Mouse (Mus musculus): ENCODE measurements around the gene Ptprg.
"Not testable (repeated sequence)": the region's sequence is repeated elsewhere in the genome, so short reads cannot be mapped to it uniquely, and the experiment has no call there.

Ptprg gene

DNA sequence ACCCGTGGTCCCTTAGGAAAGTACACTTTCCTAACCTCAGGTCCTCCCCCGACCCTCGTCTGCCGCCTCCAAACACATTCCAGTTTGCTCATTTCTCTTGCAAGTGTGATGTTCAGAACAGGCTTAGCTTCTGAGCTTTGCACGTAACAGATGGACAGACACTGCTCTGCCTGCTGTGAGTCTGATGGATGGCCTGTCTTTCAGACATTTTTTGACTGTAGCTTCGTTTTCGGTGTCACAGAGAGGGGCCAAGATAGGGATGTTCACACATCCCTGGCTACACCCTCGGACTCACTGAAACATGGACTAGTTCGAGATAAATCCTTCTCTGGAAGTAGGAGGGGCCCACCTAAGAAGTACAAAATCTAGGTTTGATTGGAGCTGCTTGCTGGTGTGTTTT is 339.3 kb downstream of the Ptprg start:
- peak; percentile 12 to 27 for DNase-seq

DNA sequence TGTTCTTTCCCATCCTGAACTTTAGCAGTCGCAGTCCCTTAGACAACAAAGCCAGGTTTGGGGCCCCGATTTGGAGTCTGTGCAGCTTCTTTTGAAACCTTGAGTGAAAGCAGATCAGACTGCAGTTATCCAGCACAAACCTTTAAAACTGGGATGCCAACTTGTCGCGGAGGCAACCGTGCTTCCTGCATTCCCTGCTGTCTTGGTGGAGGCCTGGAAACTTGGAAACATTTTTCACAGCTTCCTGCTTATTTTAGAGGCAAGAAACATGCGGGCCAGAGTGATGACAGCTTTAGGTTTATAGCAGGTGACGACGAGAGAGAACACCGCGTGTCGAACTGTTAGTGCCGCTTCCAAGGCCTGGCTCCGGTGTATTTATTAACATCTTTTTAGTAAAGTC is 342.2 kb downstream of the Ptprg start:
- DNase-seq, result no peak

DNA sequence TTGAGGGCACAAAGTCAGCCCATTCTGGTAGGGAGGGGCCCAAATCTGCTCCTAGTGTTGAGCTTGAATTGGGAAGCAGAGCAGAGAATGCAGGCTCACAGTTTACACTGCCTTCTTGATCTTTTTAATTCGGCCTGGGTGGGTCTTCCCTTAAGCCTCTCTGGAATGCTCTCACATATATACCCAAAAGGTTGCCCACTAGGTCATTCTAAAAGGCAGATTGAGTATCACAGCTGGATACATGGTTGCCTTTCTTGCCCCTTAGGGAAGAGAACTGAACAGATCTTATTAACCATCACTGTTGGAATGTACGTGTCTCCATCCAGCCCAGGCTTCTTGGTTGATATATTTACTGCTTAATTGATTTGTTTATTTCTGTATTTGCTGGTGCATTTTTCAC is 349.5 kb downstream of the Ptprg start:
- DNase-seq, result no peak

DNA sequence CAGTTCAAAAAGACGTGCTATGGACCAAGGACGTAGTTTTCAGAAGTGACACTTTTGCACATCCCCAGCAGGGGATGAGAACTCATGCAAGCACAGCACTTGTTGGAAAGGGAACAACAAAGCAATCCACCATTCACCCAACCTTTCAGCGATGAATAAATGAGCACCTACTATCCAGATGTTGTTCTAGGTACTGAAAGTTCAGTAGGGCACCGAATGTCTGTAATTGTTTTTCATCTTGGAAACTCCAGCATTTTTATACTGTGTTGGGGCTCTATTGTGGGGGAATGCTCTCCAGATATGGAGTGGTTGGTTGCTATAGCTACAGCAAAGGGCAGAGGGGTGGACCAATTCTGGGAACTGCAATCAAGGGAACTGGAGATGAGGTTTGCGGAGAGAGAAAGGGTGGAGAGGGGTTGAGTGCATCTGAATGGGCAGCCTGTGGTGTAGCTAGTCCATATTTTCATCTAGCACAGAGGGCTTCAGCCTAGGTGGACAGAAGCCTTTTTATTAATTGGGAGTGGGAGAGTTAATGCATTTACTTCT is 352.9 kb downstream of the Ptprg start:
- DNase-seq, result no peak

DNA sequence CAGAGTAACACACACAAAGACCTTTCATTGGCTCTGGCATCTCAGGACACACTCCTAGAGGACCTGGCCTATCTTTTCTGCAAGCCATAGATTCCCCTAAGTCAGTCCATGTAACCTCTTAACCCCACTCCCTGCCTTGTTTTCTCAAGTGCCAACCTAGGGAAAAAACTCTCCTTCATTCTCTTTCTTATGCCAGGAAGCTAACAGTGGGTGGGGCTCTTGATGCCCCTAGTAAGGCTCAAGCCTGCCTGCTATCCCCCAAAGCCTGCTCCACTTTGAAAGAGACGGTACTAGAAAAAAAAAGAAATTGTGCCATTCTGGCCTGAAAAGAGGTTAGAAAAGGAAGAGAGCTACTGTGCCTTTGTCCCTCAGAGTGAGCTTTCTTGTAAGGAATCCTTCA is 358.9 kb downstream of the Ptprg start:
- DNase-seq, result no peak

DNA sequence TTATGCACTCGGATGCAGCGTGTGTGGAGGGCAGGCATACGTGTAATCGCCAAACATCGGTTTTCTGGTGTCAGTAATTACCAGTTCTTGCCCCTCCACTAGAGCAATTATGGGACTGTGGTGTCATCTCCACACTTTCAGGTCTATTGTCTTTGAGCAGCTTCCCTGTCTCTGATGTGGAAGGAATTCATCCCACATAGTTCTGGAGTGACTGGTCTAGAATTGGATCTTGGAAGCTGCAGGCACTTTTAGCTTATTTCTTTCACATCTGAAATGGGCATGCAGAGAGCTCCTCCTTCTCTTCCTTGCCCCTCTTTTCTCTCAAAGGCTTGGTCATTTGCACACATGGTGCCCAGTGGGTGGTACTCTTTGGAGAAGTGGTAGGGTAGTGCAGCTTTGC is 363.9 kb downstream of the Ptprg start:
- no peak for DNase-seq

DNA sequence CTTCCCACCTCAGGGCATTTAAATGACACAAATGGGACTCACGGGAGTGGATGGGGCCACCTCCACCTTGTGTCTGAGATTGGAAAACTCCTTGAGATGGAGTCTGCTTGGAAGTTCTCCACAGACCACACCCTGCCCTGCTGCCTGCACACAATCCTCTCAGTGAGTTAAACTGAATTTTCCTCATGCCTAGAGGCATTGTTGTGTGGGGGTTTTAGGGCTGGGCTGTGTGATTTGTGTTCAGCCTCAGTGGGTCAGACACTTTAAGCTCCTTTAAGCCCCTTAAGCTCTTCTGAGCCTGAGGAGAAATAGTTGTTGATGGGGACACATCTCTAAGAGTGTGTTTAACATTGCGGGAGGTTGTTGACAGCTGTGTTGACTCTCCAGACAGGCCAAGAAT is 375.2 kb downstream of the Ptprg start:
- no peak for DNase-seq

DNA sequence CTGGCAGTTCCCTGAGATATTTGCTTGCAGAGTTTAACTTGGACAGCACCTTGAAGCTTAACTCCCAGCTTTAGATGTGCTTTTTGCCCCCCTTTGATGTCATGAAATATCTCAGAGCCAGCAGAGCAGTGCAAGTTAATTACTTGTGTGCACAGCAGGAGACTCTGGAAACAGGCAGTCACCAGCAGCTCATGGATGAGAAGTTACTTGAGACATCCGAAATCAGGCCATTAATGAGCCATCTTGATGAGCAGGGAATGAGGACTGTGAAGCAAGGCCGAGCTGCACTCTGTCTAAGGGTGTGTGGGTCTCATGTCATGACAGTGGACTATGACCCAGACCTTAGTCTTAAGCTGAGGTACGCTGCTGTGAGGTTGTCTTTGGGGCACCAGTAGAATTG is 379.2 kb downstream of the Ptprg start:
- DNase-seq, result no peak

DNA sequence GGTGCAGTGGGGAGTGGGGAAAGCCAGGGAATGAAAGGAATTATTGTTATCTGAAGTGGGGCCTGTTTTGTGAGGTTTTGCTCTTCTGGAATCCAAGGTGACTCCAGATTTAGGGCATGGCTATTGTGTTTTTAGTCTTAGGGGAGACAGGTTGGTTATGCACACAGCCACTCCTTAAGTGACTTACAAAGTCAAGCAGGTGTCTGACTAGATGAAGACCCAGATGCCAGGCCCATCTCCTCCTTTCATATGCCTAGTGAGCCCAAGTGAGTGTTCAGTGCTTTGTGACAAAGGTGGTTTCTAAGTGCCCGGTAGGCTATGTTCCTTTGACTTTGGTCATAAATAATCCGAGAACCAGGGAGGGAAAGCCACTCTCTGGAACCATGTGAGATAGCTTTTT is 381.2 kb downstream of the Ptprg start:
- DNase-seq, result no peak

DNA sequence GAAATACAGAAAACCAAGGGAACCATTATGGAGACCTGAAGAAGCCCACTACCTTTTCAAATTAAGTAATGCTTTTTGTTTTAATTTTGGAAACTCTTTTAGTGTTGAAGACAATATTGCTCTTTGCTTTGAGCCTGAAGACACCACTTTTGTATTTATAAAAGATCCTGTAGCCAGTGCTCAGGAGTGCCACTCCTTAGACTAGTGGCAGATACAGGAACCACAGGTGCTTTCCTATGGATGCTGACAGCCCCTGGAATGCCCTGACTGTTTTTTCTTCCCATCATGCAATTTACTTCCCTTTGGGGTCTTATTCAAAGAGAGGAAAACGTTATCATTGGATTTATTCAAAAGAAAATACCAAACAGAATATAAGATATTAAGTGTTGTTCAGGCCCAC is 381.9 kb downstream of the Ptprg start:
- DNase-seq, result peak in 1 of 2 experiments; percentile 20

DNA sequence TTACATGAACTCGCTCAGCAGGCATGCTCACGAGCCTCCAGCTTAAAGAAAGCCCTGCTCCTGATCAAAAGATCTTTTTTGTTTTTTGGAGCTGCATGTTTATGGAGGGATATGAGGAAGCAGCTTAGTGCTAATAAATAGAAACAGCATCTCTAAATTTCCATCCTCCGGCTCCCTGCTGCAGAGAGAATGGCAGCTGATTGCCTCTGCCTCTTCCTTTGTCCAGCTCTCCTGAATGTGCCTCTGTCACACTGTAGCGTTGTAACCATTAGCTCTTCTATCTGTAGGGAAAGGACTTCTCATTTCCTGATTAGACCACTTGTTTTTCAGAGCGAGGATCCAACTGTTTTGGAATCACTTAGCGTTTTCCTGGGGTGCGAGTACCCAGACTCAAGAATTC is 382.4 kb downstream of the Ptprg start:
- DNase-seq, result no peak

DNA sequence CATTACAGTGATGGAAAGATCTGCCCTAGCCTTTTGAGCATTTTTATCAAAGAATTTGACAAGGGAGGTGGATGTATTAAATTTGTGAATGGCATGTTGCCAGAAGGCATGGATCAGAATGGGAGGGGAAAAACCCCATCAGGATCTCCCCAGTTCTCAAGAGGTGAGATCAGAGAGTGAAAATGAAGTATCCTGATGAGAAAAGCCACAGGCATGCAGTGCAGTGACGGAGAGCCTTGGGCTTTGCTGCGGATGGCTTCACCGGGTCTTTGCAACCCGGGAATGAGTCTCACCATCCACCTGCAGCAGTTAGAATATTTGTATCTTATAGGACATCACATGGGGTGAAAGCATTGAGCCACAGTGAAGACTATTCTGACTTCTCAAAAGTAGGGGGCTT is 385.6 kb downstream of the Ptprg start:
- DNase-seq, result no peak

DNA sequence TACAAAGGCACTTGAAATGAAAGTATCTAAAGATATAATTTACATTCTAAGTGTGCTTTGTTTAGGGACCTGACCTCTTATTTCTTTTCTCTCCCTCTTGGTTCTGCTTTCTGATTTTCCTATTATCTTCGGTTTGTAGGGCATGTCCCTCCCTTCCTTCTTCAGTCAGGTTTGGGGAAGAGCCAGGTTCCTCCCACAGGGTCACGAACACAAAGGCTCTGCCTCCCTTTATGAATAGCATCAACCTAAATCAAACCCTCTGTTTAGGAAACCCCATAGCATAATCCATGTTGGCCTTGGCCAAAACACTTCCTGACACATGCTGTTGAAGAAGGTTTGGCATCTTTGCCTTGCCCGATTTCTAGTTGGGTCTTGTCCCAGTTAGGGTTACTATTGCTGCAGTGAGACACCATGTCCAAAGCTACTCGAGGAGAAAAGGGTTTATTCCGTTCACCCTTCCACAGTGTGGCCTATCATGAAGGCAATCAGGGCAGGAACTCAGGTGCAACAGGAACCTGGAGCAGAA is 388.7 kb downstream of the Ptprg start:
- peak in 1 of 2 experiments; percentile 9 for DNase-seq

DNA sequence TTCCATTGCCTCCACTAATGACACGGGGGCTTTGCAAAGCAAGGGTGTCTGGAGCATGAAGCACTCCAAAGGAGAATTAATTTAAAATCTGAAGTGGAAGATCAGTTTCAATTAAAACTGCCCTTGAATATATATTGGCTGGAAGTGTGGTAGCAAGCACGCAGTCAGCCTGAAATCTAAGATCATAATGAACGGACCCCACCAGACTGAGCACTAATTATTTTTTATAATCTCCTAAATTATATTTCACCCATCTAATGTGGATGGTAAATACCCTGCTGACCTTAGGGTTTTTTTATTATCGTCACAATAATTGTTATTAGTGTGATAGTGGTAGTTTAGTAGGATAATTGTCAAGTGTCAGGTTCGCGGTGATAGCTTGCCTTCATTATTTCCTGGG is 397.0 kb downstream of the Ptprg start:
- DNase-seq, result no peak

DNA sequence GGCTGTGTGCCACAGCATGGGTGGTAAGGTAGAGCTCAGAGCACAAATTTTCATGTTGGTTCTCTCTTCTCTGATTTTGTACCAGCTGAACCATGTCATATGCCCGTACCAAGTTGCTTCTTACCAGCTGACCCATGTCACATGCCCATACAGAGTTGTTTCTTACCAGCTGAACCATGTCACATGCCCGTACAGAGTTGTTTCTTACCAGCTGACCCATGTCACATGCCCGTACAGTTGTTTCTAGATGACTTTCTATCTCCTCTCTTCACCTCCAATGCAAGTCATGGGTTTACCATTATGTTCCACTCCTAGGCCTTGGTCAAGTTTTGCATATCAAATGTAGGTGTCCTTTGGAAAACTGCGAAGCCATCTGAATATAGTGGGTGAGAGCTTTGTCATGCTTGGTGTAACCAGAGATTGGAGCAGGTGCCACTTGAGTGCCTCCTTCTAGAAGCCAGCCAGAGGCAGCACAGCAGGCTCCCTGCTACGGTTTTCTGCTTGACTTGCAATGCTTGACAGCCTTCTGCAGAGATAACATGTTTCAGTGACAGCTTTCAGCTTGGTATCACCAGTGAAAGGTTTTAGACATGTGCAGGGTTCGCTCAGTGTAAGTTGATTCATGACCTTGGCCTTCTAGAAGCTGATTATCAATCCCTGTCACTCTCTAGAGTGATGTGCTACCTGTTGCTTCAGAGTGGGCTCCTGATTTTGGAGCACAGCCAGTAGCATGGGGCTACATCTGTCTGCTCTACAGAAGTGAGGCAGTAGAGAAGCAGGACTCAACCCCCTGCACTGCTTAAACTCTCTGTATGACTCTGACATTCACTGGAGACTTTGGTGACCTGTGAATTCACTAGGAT is 401.9 kb downstream of the Ptprg start:
- no peak for DNase-seq

DNA sequence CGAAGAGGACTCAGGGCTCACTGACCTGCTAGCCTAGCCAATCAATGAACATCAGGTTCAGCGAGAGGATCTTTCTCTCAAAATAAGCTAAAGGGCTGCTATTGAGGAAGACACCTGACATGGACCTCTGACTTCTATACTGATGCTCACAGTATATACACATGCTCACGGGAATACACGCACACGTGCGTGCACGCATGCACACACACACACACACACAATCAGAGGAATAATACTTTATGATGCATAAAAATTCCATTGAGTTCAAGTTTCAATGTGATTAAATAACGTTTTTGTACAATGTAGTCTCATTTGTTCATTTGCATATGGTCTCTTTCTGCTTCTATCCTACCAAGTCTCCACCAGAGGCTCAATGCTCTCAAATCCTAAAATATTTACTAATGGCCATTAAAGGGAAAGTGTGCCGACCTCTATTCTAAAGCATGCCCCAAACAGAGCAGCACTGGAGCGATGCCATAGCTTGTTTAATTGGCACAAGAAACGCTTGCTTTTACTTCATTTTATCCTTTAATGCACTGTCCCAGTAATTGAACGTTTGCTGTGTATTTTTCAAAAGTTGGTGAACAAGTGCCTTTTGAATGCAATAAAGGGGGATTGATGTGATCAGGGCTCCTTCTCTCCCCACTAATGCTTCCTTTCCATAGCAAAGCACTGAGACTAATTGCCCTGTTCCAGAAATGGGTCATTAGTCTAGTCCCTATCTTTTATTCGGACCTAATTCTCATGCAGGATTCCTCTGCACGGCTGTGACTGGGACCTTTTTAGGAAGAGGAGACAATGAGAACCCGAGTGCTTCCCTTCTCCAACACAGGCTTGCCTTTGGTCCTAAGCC is 407.2 kb downstream of the Ptprg start:
- peak in 1 of 2 experiments; percentile 25 for DNase-seq

DNA sequence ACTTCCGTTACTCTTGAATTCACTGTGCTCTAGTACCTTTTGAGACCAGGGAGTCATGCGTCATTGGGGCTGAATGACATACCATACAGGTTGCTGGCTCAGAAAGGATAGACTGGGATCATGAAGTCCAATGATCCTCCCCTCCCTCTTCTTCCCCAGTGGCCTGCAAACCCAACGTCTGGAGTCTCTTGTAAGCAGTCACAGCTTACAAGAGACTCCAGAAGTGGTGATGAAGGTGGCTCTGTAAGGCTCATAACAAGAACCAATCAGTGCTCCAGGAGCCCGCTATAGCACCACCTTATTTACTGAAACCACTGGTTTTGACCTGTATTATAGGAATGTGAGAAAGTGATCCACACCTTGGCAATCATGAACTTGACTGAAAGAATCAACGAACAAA is 408.8 kb downstream of the Ptprg start:
- no peak for DNase-seq

DNA sequence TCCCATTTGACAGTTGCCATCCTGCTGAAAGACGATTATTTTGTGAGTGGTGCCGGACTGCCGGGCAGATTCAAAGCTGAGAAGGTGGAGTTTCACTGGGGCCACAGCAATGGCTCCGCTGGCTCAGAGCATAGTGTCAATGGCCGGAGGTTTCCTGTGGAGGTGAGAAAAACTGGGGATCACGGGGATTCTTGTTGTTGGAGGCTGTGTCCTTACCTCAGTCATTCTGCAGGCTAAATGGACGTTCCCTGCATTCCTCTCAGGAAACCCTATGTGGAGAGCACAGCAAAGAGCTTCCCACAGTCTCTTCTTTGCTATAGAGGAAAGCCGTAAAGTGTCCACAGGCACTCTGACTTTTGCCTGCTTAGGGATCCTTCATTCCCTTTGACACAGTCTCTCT is 409.2 kb downstream of the Ptprg start:
- DNase-seq, result no peak

DNA sequence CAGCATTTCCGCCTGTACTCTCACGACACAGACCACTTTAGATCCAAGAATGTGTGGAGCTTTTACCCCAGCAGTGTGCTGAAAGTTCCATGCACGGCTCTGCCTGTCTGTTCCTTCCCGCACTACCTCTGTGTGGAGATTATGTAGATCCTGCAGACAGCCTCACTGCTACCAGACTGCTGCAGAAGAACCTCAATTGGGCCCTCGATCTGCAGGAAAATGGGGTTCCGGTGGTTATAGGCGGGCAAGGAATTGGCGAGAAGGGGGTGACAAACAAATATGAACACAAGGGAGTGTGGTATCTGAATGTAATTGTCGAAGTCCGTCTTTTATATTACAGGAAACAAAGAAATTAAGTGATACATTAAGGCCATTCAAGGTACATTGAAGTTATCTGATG is 410.5 kb downstream of the Ptprg start:
- DNase-seq, result no peak

DNA sequence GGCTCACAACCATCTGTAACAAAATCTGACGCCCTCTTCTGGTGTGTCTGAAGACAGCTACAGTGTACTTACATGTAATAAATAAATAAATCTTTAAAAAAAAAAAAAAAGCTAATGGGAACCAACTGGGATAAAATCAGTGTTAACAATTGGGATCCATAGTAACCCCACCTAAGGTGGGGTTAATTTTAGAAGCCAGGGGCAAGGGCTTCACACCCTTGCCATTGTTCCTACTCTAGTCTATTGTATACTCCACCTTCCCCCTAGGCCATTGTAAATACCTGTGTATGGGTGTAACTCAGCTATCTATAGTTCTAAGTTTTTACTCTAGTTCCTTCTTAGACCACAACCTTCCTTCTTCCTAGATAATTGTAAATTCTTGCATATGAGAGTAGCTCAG is 411.0 kb downstream of the Ptprg start:
- DNase-seq, result not testable (repeated sequence)

DNA sequence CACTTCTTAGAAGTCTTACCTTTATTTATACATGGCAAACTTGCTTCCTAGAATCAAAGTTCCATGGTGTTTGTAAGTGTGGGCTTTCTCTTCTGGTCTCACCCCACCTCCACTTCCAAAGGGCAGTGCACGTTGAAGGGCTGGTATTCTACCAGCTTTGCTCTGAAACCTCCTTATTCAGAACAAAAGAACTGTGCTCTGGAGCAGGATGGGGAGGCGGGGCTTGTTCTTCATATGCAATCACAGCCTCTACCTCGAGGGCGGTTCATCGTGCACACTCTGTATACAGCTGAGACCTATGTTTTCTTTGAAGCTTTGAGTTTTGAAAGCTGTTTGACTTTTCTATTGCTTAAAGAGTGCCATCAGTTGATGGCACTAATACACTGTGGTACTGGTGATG is 412.5 kb downstream of the Ptprg start:
- DNase-seq, result no peak

DNA sequence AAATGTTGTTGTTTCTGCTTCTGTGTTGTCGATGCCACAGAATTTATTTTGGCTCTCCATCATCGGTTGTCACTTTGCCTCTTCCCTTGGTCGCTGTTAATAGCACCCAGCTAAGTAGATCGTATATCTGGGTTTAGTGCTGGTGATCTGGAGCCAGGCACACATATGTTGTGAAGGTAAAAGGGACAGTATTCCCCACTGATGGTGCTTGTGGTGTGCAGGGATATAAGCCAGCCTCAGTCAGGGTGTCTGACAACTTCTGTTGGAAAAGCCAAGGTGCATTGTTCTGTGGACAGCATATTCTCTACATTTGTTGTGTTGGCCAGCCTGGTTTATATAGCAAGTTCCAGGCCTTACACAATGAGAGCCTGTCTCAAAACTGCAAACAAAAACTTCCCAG is 428.4 kb downstream of the Ptprg start:
- DNase-seq, result no peak

DNA sequence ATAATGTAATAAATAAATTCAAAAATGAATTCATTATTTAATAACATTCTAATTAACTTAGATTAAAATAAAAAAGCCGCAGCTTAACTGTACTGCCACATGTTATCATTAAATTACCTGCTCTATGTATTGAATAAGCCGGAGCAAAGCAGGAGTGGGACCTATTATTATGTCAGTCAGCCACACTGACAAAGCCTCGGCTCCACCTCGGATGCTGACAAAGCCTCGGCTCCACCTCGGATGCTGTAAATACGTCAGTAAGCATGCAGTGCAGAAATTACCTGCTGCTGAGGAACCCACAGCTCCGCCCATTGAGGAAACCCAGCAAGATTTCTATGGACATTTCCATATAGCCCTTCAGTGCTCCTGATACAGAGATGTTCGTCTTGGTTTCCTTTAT is 429.7 kb downstream of the Ptprg start:
- no peak for DNase-seq

DNA sequence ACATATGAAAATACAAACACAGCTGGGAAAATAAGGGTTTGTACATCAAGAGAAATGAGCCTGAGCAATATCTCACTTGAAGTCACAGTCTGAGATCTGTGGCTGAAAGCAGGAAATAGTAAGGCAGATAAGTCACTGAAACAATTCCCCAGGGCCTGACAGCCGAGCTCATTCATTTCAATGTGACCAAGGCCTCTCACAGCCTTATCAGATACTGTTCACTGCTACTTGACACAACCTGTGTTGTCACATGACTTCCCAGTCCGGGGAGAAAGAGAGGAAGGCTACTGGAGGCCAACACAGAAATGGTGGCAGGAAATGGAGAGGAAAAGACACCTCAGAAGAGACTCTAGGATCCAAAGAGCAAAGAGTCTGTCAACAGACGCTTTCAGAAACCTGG is 430.8 kb downstream of the Ptprg start:
- DNase-seq, result no peak
